Mouse (Mus musculus) left cerebral cortex, postnatal 4 days (tissue): ENCODE results near the gene Zc3h7b. TPM values are rescaled to one million over a fixed set of nuclear protein-coding genes. Genes with fewer than 3 reads are reported as not detected.

Experiments
- DNase-seq: peaks from one replicate; pipeline ENCODE4 v3.0.0-alpha.2; 2022
- intact Hi-C: fragments of 180-260 bp; cut with DNase I; formaldehyde crosslinking; loops from one replicate; pipeline ENCODE4 v1.15.1; 2025
- total RNA-seq, 2 experiments: library from RNA; stranded (reverse); gene quantifications; 2 replicates each; pipeline ENCODE4 v1.2.3; 2021

Zc3h7b gene
- total RNA-seq, 2 experiments from 2014 or later, result 219 to 235 TPM

- DNase-seq, result no peak
- intact Hi-C loops, result loop anchor here (2.0 kb wide), 1 partner anchor 43 kb away; no protein-coding TSS in a partner anchor
These were observed 67.4 kb downstream of the Zc3h7b start for GRCm38 (mm10) chr15:81812287-81812686.

GRCm38 (mm10) chr15:81812696-81813631 lies 68.1 kb downstream of the Zc3h7b start:
- intact Hi-C loops, result loop anchor here (2.0 kb wide), 1 partner anchor 42 kb away; no protein-coding TSS in a partner anchor
- no peak for DNase-seq

- no peak for DNase-seq
- intact Hi-C loops, result loop anchor here (2.0 kb wide), 1 partner anchor 41 kb away; no protein-coding TSS in a partner anchor
These were observed 69.3 kb downstream of the Zc3h7b start for GRCm38 (mm10) chr15:81813986-81814705.

- no peak for DNase-seq
- intact Hi-C loops, result no loop called here
These were observed 70.0 kb downstream of the Zc3h7b start for GRCm38 (mm10) chr15:81814716-81815370.

GRCm38 (mm10) chr15:81818404-81818803 lies 73.5 kb downstream of the Zc3h7b start:
- no peak for DNase-seq
- intact Hi-C loops, result no loop called here

- intact Hi-C loops, result no loop called here
- no peak for DNase-seq
These were observed 77.8 kb downstream of the Zc3h7b start for GRCm38 (mm10) chr15:81822631-81823030.

DNA sequence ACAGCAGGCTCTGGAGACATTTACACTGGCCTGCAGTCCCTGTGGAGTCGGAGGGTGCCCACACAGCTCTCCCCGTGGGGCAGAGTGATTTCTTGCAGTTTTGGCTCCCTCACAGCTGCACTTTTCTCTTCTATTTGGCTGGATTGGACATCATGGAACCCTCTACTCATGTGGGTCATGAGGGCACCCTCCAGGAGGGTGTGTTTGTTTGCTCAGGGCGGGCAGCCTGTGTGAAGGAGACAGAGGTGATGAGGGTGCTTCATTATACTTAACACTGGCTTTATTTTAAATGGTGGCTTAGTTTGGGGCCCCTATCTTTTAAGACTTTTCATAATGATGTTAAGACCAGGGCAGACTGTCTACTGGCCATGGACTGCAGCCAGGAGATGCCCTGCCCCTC lies 80.0 kb downstream of the Zc3h7b start:
- DNase-seq, result no peak
- intact Hi-C loops, result no loop called here

- no peak for DNase-seq
- intact Hi-C loops, result no loop called here
These were observed 83.8 kb downstream of the Zc3h7b start for GRCm38 (mm10) chr15:81828426-81829207.

GRCm38 (mm10) chr15:81829208-81829580 lies 84.3 kb downstream of the Zc3h7b start:
- DNase-seq, result no peak
- intact Hi-C loops, result no loop called here

DNA sequence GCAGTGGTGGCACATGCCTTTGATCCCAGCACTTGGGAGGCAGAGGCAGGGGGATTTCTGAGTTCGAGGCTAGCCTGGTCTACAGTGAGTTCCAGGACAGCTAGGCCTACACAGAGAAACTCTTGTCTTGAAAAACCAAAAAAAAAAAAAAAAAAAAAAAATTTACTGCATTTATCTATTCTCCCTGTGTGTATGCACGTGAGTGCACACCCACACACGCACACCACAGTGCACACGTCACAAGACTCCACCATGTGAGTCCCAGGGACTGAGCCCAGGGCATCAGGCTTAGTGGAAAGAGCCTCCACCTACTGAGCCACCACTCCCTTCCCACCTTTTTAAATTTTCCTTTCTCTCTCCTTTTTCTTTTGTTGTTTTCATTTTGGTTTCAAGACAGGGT lies 85.7 kb downstream of the Zc3h7b start:
- DNase-seq, result no peak
- intact Hi-C loops, result loop anchor here (10.0 kb wide), 1 partner anchor 74 kb away; no protein-coding TSS in a partner anchor

DNA sequence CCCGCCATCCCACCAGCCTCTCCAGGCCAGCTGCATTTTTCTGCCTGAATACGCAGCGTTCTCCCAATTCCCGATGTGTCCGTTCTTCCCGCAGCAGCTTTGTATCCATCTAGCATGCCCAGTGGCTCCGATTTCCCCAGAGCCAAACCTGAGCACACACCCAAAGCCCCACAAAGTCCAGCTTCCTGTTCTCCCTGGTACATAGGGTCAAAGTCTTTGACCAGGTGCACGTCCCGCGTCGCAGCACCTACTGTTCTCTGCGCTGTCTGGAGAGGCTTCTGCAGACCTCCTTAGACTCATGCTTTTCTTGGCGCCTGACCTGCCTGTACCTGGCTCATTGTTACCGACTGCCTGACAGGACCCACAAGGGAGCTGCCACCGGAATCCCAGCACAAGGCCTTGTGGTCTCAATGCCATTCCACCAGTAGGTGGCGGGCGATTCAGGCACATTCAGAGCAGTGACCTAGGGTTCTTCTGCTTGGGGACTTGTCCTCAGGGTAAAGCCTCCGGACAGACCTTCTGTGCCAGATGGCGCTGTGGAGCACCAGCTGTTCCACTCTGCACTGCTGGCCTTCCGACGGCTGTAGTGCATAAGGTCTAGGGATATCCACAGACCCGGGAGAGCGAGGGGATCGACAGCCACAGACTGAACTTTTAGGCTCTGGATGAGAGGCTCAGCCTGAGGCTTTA lies 86.4 kb downstream of the Zc3h7b start:
- intact Hi-C loops, result loop anchor here (10.0 kb wide), 1 partner anchor 74 kb away; no protein-coding TSS in a partner anchor

GRCm38 (mm10) chr15:81832219-81832618 lies 87.4 kb downstream of the Zc3h7b start:
- no peak for DNase-seq
- intact Hi-C loops, result loop anchor here (10.0 kb wide), 1 partner anchor 73 kb away; no protein-coding TSS in a partner anchor

More for the DNA sequence above, 86.4 kb downstream of the Zc3h7b start:
- DNase-seq, result peak; percentile 96

GRCm38 (mm10) chr15:81833481-81833880 lies 88.6 kb downstream of the Zc3h7b start:
- intact Hi-C loops, result loop anchor here (10.0 kb wide), 1 partner anchor 71 kb away; no protein-coding TSS in a partner anchor
- DNase-seq, result no peak

DNA sequence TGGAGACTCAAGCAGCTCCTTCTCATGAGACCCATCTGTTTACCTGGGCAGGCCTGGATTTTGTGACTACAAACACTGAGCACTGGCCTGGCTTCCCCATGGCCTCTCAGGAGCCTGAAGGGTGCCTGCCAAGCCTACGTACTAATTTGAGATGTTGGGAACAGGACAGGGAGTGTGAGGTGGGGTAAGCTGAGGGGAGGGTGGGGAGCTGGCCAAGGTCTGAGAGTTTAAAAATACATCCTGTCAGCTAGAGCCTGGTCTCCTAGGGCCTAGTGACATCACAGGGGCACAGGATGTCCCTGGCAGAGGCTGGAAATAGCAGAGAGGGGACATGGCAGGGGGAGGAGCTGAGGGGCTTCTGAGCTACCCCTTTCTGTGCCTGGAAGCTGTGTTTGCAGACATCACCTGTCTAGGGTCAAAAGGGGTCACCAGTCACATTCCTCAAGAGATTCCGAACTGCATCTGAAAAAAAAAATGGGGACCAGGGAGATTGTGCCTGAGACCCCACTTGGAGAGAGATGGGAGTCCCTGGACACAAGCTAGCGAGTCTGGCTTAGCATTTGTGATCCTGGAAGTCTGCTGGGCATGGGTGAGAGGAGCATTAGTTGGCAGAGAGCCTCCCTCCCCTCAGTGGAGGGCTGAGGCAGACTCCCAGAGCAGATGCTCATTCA lies 89.4 kb downstream of the Zc3h7b start:
- peak; percentile 50 for DNase-seq

DNA sequence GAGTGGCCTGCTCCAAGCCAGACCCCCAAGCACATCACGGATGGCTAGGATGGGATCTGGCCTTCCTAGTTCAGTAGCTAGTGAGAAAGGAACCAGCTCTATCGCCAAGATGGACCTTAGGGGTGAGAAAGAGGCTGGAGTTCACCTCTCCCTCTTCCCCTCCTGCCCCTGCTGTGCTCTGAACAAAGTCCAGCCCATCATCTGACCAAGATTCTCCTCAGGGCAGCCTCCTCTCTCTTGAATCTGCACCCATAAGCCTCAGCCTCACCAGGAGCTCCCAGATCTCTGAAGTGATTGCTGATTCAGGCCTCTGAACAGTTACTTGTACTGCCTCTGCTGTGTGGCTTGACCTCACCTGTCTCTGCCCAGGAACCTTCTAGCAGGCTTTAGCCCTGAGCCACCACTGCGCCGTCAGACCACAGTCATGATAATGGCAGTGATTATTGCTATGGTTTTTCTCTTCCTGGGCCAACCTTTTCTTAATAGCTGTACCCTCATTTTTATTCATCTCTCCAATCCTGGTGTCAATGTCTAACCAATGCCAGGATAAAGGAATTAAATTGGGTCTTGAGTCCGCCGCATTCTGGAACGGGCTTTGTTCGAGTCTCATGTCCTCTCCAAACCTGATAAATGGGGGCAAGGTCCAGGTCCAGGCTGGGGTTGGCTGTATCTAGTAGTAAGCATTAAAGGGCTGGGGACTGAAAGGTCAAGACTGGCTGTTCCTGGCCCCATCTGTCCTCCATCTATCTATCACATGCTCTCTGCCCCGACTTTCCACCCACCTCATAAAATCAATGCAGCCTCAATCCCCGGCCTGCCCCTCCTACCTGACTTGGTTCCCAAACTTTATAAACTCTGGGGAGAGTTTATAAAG lies 90.4 kb downstream of the Zc3h7b start:
- no peak for DNase-seq
- intact Hi-C loops, result loop anchor here (10.0 kb wide), 1 partner anchor 70 kb away; no protein-coding TSS in a partner anchor

More for the DNA sequence above, 89.4 kb downstream of the Zc3h7b start:
- intact Hi-C loops, result loop anchor here (10.0 kb wide), 1 partner anchor 70 kb away; no protein-coding TSS in a partner anchor

DNA sequence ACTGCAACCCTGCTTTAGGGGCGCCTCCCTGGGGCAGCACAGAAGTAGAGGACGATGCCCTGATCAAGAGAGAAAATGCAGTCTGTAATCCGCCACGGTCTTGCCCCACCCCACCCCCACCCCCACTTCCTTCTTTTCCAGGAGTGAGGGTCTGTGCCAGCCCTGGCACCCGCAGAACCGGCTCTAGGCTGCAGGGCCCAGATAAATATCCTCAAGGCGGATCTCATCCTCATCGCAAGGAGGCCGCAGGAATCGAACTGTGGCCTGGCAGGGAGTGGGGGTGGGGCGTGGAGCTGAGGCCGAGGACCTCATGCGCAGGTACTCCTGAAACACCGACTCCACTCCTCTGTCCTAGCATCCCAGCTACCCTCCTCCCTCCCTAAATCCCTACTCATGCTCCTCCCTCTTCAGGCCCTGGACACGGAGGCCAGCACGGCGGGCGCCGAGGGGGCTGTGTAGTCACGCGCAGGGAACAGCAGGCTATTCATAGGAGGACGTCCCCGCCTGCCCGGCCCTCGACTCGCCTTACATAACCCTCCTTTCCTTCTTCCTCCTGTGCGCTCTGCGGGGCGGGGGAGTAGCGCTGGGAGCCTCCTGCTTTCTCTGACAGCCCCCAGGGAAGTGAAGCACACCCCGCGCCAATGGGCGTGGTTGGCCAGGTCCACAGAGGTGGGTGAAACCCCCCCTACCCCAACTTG lies 91.4 kb downstream of the Zc3h7b start:
- DNase-seq, result peak; percentile 55
- intact Hi-C loops, result loop anchor here (10.0 kb wide), 1 partner anchor 69 kb away; no protein-coding TSS in a partner anchor
